Mouse (Mus musculus) megakaryocyte, embryonic 14.5 days (primary cell): ENCODE data around the gene Doc2g.
"Not testable (repeated sequence)": the region's sequence is repeated elsewhere in the genome, so short reads cannot be mapped to it uniquely, and the experiment has no call there.

Experiments used
- FLI1 ChIP-seq: IDR thresholded peaks from 2 replicates; pipeline ENCODE4 v1.6.1; 2012; ENCODE audit warnings: low read length, inconsistent platforms, mixed read lengths
- GATA1 ChIP-seq: IDR thresholded peaks from 3 replicates; pipeline ENCODE4 v1.6.1; 2012; ENCODE audit warnings: mixed read lengths, low read length, inconsistent platforms, borderline replicate concordance

GRCm38 (mm10) chr19:3974608-3975007 is 28.5 kb upstream of the Doc2g start:
- TF ChIP-seq GATA1, FLI1: not testable (repeated sequence)
